Mouse (Mus musculus) A20 (cell line): ENCODE data around the gene Synpo2l.
A peak's percentile ranks its signal among the peaks of the same experiment; 100 is the strongest.

Experiments
- DNase-seq: peaks from one replicate; pipeline ENCODE4 v3.0.0-alpha.2; 2011; ENCODE audit warnings: low read depth, low spot score

Synpo2l gene

DNA sequence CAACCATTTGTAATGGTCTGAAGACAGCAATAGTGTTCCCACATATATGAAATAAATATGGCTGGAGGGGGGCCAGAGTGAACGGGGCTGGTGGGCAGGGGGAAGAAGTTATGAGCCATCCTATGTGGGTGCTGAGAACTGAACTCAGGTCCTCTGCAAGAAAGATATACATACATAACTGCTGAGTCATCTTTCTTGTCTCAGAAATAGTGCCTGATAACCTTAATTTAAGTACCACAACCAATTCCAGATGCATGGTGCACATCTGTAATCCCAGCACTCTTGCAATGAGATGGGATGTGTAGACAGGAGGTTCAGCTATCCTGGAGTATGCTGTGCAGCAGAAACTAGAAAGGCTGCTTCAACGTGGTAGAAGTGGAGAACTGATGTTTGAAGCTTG lies 13.6 kb upstream of the Synpo2l start:
- DNase-seq, result no peak

DNA sequence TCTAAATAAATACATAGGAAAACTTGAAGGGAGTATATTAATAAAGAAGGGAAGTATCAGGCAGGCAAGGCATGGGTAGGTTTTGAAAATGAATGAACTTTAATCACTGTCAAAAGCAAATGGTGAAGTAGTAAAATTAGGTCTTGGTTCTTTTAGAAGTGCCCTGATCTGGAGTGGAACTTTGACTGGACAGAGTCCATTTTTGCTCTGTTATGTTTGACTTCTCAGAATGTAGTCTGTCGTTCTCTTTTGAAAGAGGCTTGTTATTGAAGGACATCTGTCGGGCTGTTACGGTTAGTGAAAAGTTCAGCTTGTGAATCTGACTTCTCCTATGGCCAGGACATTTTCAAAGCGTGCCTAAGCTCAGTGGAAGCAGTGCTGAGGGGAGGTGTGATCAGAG lies 9.8 kb upstream of the Synpo2l start:
- no peak for DNase-seq

DNA sequence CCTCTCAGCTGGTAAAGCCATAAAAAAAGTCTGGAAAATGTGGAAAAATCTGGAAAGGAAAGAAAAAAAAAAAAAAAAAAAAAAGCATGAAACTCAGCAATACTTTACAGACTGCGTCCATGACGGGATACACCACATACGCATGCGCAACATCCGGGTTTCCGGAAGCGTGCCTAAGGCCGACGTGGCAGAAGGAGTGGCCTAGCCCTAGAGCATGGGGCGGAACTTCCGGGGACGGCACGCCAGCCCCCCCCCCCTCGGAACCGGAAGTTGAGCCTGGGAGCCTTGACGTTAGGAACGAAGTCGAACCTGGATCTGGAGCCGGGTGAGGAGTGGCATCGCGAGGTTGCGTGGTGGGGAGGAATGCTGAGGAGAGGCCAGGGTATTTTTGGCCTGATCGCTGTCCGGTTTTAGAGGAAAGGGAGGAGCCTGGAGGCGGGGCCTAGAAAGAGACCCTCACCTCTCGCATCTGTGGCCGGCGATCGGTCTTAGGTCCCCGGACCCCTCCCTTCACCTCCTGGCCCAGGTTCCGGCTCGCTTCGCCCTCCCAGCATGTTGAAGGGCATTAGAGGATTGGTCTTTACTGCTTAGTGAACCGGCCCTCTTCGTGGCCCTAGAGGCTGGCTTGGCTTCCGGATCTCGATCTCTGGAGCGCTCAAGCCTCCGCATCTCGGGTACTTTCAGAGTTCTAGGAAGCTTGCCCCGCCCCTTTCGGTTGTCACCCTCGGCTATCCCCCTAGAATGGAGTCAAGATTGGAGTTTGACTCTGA lies 6.1 kb upstream of the Synpo2l start, which contains the start of gene Sec24c:
Sec24c (plus strand) TSS at position 245 of the 770 bp plus-strand sequence.
- DNase-seq, result peak; percentile 99

DNA sequence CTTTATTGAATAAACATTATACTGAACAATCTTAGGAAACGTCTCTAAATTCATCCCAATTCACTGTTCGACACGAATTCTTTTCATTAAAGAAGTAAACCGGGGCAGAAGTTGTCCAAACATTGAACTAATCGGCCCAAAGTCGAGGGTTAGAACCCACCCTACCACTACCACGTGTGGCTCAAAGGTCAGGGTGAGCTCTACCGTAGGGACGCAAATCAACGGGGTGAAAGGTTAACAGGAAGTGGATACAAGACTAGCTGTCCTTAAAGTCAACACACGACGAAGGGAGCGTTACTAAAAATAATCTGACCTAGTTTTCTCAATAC lies 5.5 kb upstream of the Synpo2l start:
- DNase-seq, result no peak

DNA sequence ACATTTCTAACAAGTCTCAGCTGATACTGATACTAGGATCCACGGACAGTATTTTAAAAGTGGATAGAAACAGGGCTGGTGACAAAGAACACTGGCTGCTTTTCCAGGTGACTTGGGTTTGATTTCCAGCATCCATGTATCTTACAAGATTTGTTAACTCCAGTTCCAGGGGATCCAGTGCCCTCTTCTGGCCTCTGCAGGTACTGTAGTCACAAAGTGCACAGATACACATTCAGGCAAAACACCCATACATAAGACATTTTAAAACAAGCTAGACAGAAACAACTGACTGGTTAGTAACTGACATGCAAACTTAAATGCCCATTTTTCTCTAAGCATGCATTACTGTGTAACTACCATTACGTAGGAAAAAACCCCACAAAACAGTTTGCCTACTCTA lies 4.8 kb upstream of the Synpo2l start:
- peak; percentile 82 for DNase-seq

DNA sequence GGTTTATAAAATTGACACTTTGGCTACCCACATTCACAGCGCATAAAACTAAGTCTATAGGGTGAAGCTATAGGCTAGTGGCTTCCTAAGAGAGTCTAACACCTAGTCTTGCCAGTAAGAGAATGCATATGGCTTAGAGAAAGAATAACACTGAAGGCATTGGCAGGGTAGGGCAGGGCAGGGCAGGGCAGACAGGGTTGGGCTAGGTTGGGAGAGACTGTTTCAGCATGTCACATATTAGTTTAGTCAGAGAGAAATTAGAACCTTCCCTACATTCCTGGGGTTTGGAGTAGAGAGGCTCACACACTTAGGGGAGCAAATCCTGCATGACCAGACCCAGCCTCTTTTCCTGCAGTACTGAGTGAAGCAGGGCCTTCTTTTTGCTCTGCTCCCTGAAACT lies 685 bp downstream of the Synpo2l start:
- no peak for DNase-seq

DNA sequence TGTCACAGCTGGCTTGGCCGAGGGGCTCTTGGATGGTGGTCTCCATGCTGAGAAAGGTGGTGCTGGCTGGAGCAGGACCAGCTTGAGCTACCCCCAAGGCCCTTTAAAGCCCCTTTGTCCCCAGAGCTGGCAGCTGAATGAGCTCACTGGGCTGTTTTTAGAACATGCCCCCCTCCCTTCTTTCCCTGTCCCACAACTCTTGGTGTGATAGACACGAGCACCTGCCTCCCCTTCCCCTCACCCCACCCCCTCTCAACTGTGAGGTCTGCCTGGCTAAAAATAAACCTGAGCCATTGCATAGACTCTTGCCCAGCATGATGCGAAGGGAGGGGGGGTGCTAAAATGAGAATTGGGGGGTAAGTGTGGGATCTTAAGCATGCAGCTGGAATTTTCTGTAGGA lies 3.7 kb downstream of the Synpo2l start:
- DNase-seq, result no peak

DNA sequence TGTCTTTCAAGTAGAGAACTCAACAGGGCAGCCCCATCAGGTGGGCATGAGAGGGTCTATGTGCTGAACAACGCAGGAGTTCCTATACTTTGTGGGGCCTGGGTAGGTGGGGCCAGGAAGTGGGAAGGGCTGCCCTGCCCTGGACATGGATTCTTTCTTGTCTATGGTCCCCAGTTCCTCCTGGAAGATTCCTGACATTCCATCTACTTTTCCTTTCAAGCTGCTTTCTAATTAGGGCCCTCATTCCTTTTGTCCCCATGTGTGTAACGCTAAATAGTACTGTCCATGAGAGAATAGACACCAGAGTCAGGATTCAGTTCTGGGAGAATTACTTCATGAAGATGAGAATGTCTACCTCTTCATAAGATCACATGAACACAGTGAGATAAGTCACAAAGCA lies 4.6 kb downstream of the Synpo2l start:
- DNase-seq, result no peak

DNA sequence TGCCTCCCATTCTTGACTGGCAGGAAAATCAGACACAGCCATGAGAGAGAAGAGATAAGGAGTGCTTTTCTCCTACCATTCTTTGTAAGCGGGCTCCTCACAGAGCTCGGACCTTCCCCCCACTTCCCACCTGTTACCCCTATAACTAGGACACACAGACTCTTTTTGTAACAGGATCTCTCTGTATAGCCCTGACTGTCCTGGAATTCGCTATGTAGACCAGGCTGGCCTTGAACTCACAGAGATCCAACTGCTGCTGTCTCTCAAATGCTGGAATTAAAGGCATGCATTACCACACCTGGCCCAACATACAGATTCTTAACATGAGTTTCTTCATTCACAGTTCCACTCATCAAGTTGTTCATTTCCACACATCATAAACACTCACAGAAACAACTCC lies 5.4 kb downstream of the Synpo2l start:
- DNase-seq, result no peak

DNA sequence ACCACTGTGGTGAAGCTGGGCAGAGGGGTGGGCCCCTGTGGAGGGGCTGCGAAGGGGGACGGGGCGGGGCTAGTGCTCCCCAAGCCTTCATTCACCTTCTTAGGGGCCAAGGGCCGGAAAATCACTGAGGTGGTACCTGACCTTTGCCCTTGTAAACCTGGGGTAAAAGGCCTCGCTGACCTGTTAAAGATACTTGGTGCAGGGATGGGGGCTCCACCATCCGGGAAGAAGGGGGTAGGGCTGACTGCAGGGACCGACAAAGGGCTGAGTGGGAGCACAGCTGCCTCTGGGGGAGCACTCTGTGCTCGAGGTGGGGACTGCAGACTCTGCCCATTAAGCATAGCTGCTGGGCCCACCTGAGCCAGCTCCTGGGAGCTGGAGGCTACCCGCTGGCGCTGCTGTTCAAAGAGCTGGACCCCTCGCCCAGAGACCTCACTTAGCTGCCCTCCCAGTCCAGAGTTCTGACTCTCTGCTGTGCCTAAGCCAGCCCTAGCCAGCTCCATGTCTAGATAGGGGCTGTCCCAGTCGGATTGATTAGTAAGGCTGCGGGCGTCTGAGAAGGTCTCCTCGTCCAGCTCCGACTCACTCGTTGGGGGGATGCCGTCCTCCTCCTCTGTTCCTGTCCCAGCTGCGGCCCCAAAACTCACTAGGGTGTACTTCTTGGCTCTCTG lies 6.4 kb downstream of the Synpo2l start:
- DNase-seq, result no peak

DNA sequence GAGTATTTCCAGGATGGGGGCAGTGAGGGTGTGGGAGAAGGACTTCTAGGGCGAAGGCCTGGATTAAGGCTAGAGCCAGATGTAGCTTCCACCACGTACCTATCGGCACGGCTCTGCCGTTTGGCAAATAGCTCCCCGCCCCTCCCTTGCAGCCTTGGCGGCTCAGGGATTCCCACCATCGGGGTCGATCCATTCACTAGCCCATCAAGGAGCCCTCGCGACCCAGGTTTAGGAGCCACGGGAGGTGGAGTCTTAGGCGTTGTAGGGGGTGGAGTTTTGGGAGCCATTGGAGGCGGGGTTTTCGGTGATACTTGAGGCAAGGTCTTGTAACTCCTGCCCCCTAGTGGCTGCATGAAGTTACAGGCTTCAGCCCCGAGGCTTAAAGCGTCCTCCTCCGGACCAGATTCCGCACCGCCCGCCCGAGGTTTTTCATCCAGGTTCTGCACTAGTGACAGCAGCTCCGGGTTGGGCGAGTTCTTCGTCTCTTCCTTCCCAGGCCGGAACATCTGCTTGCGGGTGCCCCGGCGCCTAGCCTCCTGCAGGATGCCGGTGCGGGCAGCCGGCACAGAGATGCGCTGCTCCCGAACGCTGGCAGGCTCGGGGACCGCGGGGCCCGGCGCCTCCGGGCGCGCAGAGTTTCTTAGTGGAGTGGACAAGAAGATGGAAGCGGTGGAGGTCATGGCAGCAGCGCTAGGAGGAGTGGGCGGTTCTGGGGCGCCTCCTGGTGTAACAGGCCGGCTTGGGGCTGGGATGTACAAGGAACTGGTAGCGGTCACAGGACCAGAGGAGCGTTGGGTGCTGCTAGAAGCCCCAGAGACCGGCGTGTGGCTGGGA lies 7.1 kb downstream of the Synpo2l start:
- DNase-seq, result peak; percentile 95

DNA sequence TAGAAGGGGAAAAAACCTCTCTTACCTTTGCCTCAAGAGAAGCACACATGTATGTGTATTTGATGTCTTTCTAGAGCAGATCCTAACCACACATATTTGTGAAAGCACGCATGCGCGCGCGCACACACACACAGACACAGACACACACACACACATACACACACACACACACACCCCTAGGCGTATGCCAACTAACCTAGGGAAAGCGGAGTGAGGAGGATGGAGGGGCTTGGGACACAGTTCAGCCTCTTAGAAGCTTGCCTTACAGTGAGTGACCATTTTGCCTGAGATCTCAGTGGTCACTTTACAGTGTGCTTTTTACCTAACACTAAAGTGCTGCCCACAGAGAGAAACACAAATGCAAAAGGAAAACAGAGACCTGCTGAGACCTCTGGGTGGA lies 8.5 kb downstream of the Synpo2l start:
- DNase-seq, result no peak

DNA sequence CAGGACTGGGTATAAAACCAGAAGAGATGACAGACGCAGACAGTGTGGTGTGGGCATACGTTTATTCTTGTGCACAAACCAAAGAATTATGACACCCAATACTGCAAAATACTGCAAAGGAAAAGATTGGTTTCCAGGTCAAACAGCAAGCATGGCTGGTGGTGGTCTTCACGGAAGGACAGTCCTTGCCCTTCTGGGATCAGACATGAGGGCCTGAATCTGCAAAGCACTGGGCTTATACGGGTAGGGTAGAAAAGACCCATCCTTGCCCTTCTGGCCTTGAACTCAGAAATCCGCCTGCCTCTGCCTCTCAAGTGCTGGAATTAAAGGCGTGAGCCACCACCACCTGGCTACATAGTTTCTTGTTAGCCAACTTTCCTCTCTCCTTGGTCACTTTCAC lies 9.3 kb downstream of the Synpo2l start:
- DNase-seq, result no peak

DNA sequence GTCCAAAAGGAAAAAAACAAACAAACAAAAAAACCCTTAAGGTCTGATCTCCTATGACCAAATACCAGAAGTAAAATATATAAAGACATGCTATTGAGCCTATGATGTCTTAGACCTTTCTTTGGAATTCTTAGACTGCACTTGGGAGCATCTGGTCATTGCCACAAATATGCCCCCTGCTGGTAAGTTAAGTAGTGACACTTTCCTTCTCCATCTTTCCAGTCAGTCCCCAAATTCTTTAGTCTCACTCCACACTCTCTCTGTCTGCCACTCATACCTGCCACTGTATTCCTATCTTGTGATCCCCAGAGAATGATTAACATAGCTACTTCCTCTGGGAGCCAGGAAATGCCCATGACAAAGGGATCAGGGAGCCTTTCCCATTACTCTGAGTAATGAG lies 9.8 kb downstream of the Synpo2l start:
- DNase-seq, result peak; percentile 39

DNA sequence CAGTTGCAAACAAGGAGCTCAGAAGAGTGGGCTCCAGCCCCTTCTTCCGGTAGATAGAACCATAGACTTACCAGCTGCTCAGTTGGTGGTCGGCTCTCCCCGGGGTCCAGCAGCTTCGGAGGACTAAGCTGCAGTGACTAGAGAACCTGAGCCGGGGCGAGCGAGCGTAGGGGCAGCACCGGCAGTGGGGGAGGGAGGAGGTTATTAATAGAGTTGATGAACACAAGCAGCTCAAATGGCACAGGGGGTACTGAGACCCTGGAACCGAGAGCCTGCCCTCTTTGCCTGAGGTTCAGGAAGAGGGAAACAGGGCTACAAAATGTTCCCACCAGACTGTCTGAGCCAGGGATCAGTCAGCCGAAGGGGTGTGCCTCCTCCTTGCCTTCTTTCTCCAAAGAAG lies 11.8 kb downstream of the Synpo2l start, which contains the start of gene Myoz1:
Myoz1 (minus strand) TSS at position 180 of the 400 bp plus-strand sequence.
- DNase-seq, result no peak

DNA sequence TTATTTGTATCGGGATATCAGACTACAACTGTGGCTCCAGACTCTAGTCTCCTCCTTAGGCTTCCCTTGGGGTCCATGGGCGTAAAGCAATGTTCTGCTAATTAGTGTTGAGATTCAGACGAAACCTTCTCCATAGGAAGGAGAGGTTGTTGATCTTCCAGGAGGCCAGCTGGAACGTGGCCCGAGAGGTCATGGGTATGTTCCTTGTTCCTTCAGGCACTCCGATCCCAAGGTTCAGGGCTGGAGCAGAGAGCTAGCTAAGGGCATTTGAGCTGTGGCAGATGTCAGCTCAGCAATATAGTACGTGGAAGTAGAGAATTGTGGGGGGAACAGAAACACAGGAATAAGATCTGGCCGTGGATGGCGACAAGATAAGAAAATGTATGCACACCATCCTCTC lies 12.4 kb downstream of the Synpo2l start:
- no peak for DNase-seq

DNA sequence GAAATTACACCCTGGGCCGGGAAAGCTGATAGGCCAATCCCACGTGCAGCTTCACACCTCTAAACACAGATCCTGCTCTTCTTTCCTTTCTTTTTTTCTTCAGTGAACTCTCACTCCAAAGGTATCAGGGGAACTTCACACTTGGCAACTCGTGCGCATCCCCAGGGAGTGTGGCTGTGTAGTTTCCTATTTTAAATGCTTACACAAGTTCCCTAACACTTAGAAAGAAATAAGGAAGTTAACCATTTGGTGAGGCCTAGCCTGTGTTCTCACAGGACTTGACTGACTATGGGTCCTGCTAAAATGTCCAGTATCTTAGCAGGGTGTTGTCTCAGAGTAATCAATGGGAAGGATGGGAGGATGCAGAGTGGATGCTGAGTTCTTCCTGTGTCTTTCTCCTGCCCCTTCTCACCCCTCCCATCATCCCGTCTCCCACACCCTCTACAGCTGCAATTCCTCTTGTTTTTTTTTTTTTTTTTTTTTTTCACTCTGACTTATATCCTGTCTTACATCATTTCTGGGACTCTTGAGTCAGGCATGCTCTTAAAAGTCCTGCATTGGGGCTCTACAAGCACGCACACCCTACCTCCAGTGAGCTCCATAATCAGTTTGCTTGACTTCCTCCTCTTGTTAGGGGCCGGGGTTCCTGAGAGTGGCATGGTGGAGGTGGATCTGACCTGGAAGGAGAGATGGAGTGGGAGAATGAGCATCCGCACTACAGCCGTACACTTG lies 13.3 kb downstream of the Synpo2l start:
- DNase-seq, result no peak

DNA sequence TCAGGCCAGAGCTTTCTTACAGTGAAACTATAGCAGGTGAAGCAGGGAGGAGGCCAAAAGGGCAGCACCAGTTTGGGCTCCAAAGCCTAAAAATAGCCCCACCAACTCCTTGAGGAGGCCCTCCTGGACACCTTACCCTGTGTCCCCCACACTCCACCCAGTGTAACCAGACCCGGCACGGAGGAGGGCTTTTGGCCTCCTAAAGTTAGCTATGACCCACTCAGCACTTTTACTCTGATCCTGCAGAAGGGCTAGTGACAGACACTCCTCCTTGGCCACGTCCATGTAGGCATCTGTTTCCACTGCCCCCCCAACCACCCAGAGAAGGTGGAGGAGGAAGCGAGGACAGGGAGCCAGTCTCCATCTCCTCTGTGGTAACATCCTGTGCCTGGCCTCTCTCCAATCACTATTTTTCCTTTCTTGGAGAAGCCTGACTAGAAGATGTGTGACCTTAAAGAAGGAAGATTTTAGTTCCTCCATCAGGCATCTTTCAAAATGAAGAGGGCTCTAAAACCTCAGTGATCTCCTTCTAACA lies 16.4 kb downstream of the Synpo2l start:
- DNase-seq, result no peak

DNA sequence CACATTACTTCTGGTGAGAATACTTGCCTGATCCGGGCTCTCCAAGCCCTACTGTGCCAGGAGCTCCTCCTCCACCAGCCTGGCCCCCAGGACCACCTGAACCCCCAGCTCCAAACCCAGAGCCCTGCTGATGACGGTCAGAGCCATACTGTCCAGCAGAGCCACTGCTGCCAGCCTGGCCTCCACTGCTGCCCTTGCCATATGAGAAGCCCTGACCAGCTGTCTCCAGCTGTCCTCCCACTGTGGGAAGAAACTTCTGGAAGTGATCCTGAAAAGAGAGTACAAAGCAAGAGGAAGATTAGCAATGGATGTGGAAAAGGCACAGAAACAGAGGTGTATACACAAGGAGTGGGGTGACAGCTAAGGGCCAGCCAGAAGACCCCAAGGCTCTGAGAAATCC lies 17.2 kb downstream of the Synpo2l start:
- no peak for DNase-seq

DNA sequence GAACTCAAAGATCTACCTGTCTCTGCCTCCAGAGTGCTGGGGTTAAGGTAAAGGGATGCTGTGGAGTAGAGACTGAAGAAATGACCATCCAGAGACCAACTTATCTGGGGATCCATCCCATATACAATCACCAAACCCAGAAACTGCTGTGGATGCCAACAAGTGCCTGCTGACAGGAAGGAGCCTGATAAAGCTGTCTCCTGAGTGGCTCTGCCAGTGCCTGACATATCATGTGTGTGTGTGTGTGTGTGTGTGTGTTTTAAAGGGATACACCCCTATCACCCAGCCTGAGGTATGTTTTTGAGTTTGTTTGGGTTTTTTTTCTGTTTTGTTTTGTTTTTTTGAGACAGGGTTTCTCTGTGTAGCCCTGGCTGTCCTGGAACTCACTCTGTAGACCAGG lies 21.8 kb downstream of the Synpo2l start:
- no peak for DNase-seq

DNA sequence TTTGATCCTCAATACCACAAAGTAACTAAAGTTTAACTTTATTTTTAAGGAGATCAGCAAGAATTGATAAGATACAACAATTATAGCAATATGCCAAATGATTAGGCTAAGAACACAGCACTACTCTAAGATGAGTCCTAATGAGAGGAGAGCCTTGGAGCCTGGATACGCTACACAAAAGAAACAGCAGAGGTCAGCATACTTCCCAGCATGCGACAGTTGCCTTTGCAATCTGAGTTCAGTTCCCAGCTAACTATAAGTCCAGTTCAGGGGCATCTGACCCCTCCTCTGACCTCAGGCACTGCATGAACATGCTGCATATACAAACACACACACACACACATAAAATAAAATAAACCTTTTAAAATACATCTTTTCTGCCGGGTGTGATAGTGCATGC lies 22.6 kb downstream of the Synpo2l start:
- peak; percentile 33 for DNase-seq
